8 mouse cellular contexts compared by ENCODE assay signal in genomic region chr8:121717982-121718425, GRCm38 (mm10). TPM values are rescaled to one million over a fixed set of nuclear protein-coding genes. Genes with fewer than 3 reads are reported as not detected.
DNase-seq lines count a peak whose midpoint lies in the region; ATAC-seq and TF ChIP-seq lines count a peak whose summit lies in the region.

No protein-coding gene starts in this region.

- intact Hi-C loops in gastrocnemius, postnatal 14 days (cut with DNase I; ENCODE audit: low total_unique reads), result loop anchor here (5.0 to 10.0 kb wide), 2 partner anchors 104 to 127 kb away; no protein-coding TSS in a partner anchor
- intact Hi-C loops in left cerebral cortex, adult 2 months (cut with DNase I), result loop anchor here (5.0 kb wide), 2 partner anchors 114 to 189 kb away; partner anchors contain the start of gene Slc7a5

- peak; percentile 76 for ATAC-seq in megakaryocyte-erythroid progenitor cell, adult 5-6 weeks (replicated peaks; ENCODE audit: low FRiP score, low TSS enrichment, poor library complexity, severe bottlenecking)
- ATAC-seq in inflammation-experienced regulatory T-cells, adult 6 months, result no peak

- H3K4me3 ChIP-seq in left cerebral cortex, adult 2 months, result no peak overlapping the region; the same call in 1 of the 2 replicates

- TF ChIP-seq CTCF in left cerebral cortex, adult 2 months (IDR thresholded peaks at IDR 0.05), result peak; percentile 91

- H3K27ac ChIP-seq in left cerebral cortex, adult 2 months, result peak overlapping the region; percentile 73; the same call in 1 of the 2 replicates

- DNase-seq in adrenal gland, postnatal 10 days, result peak; percentile 89
- DNase-seq in embryo, embryonic 10 days (ENCODE audit: low spot score), result peak; percentile 98
- DNase-seq in gastrocnemius, postnatal 14 days, result peak; percentile 83
- DNase-seq in hindlimb bud, embryonic 11.5 days (ENCODE audit: extremely low spot score, low read depth, low spot score), result peak; percentile 53
- peak; percentile 93 to 95 for DNase-seq in left cerebral cortex, adult 2 months (ENCODE audit: extremely low spot score in 1 of 2, low spot score in 2 of 2)
- peak; percentile 90 to 92 for DNase-seq in right cerebral cortex, postnatal 36 days (ENCODE audit: low spot score in 2 of 2)

RNA-seq across cellular contexts. Expression of gene Jph3, which starts 11.4 kb away (rescaled TPM):
- 1 to 10 TPM; 2.7 to 4.6 TPM for total RNA-seq in adrenal gland, postnatal 10 days (2021)
- under 1 TPM in 1 of 2 experiments, not detected in 1; 0.09 TPM for total RNA-seq in gastrocnemius, postnatal 14 days (2021)
- total RNA-seq in left cerebral cortex, adult 2 months (2021), result 100 to 1,000 TPM; 285 to 297 TPM
- not detected in 2 replicates for total RNA-seq in megakaryocyte-erythroid progenitor cell, adult 5-6 weeks (2014; fragmentation: Nextera tagmentation)
- 0.04 and 0.14 TPM in 2 replicates for total RNA-seq in megakaryocyte-erythroid progenitor cell, adult 5-6 weeks (2017)
- not detected for polyA plus RNA-seq in inflammation-experienced regulatory T-cells, adult 6 months (2017; shearing (Covaris generic))

Comparison
In these comparisons a context has a peak if more than half of its experiments do, and no peak if none do; other contexts are left out.
1. RNA of gene Jph3, which starts 11.4 kb away (total RNA-seq): 285 to 297 TPM in left cerebral cortex, adult 2 months; 2.7 to 4.6 TPM in adrenal gland, postnatal 10 days, 0.04 to 0.14 TPM in megakaryocyte-erythroid progenitor cell, adult 5-6 weeks and 0.09 TPM in gastrocnemius, postnatal 14 days; every median in the first group is over 10 times any median in the second.
2. Peak in every context shown above with its lines, with median percentiles within 50 percentile points of each other: DNase-seq.